Mouse (Mus musculus) embryonic facial prominence, embryonic 11.5 days (tissue): ENCODE results near the gene Sipa1l1. TPM values are rescaled to one million over a fixed set of nuclear protein-coding genes. Genes with fewer than 3 reads are reported as not detected.

ENCODE experiments used
- ATAC-seq: fragments of 200-750 bp; cut with Nextera tagmentation; replicated peaks from 2 replicates; pipeline ENCODE4 v1.8.0; 2017; ENCODE audit warnings: low read depth; ENCODE audit not compliant: insufficient number of reproducible peaks, low FRiP score, low TSS enrichment
- DNase-seq: peaks from one replicate; pipeline ENCODE4 v3.0.0-alpha.2; 2015; ENCODE audit warnings: low spot score
- H3K27ac ChIP-seq: fragments of 300-500 bp; sonication (generic); replicated peaks from 2 replicates; pipeline ENCODE4 v1.5.1; 2014; ENCODE audit warnings: mild to moderate bottlenecking, low read depth, low read length, control low read depth
- H3K27me3 ChIP-seq: fragments of 300-500 bp; sonication (generic); 2 replicates; pipeline ENCODE4 v1.6.1; 2014; ENCODE audit warnings: mild to moderate bottlenecking, low read length, moderate library complexity, mixed read lengths; ENCODE audit not compliant: control insufficient read depth, insufficient read depth
- H3K36me3 ChIP-seq: fragments of 300-500 bp; sonication (generic); replicated peaks from 2 replicates; pipeline ENCODE4 v1.6.1; 2014; ENCODE audit warnings: low read depth, mild to moderate bottlenecking, low read length, moderate library complexity, mixed read lengths; ENCODE audit not compliant: control insufficient read depth, insufficient read depth
- H3K4me1 ChIP-seq: fragments of 300-500 bp; sonication (generic); 2 replicates; pipeline ENCODE4 v1.6.1; 2014; ENCODE audit warnings: low read length, mixed read lengths; ENCODE audit not compliant: control insufficient read depth, insufficient read depth
- H3K4me2 ChIP-seq: fragments of 300-500 bp; sonication (generic); 2 replicates; pipeline ENCODE4 v1.6.1; 2014; ENCODE audit warnings: low read depth, mild to moderate bottlenecking, control low read depth, low read length, moderate library complexity
- H3K4me3 ChIP-seq: fragments of 300-500 bp; sonication (generic); 2 replicates; pipeline ENCODE4 v1.5.1; 2014; ENCODE audit warnings: low read depth, low read length, control low read depth
- H3K9ac ChIP-seq: fragments of 300-500 bp; sonication (generic); replicated peaks from 2 replicates; pipeline ENCODE4 v1.6.1; 2014; ENCODE audit warnings: mild to moderate bottlenecking, control low read depth, low read length
- H3K9me3 ChIP-seq: fragments of 300-500 bp; sonication (generic); replicated peaks from 2 replicates; pipeline ENCODE4 v1.6.1; 2016; ENCODE audit warnings: mild to moderate bottlenecking, low read length, inconsistent platforms, mixed read lengths; ENCODE audit not compliant: control insufficient read depth
- WGBS: fragments of 180-500 bp; shearing (Covaris S2); extraction: QIAGEN DNeasy Blood & Tissue Kit; methylation state at CpG from one replicate; pipeline ENCODE4 v1.1.7; 2014; 5-methylcytosine and 5-hydroxymethylcytosine counted together
- polyA plus RNA-seq: library from polyadenylated mRNA; unstranded; fragments of >200 nt; fragmentation: Nextera tagmentation; extraction: Ambion mirVana; gene quantifications from 2 replicates; pipeline ENCODE4 v1.2.1, GENCODE M21; 2014

Sipa1l1 gene
- polyA plus RNA-seq, 1 experiment from 2014 or later, result 26.8 TPM

GRCm38 (mm10) chr12:82206857-82207647 is 37.9 kb downstream of the Sipa1l1 start:
- Histone ChIP-seq H3K9me3 (no peaks in the 10 kb centered on the region), H3K27me3 (no peaks in the 10 kb centered on the region), H3K9ac (no peak overlapping the region), H3K4me1 (no peaks in the 10 kb centered on the region), H3K36me3 (no peaks in the 10 kb centered on the region), H3K4me2 (no peak overlapping the region), H3K27ac (no peak overlapping the region; the same call in 1 of the 2 replicates), H3K4me3 (no peak overlapping the region)
- WGBS, result 90% methylated on average over 8 of the region's 8 CpGs
- ATAC-seq, result no peak
- DNase-seq, result no peak

- no peaks in the 10 kb centered on the region for H3K36me3 ChIP-seq
- H3K27me3 ChIP-seq, result no peaks in the 10 kb centered on the region
- no peak overlapping the region for H3K4me2 ChIP-seq
- no peaks in the 10 kb centered on the region for H3K9me3 ChIP-seq
- H3K4me1 ChIP-seq, result no peaks in the 10 kb centered on the region
- WGBS, result 74% methylated on average over 3 of the region's 3 CpGs
- H3K9ac ChIP-seq, result no peak overlapping the region
- H3K4me3 ChIP-seq, result no peak overlapping the region
- DNase-seq, result no peak
- no peak overlapping the region for H3K27ac ChIP-seq
- ATAC-seq, result no peak
Measured at GRCm38 (mm10) chr12:82208046-82208445, 38.9 kb downstream of the Sipa1l1 start.

- 70% methylated on average over 4 of the region's 4 CpGs for WGBS
Measured at GRCm38 (mm10) chr12:82208611-82209010, 39.5 kb downstream of the Sipa1l1 start.

GRCm38 (mm10) chr12:82209753-82210152 is 40.6 kb downstream of the Sipa1l1 start:
- Histone ChIP-seq H3K9me3 (no peaks in the 10 kb centered on the region), H3K4me2 (no peak overlapping the region), H3K36me3 (no peaks in the 10 kb centered on the region), H3K9ac (no peak overlapping the region), H3K27ac (no peak overlapping the region), H3K4me3 (no peak overlapping the region), H3K4me1 (no peaks in the 10 kb centered on the region), H3K27me3 (no peaks in the 10 kb centered on the region)
- 52% methylated on average over 2 of the region's 2 CpGs for WGBS
- ATAC-seq, result no peak
- no peak for DNase-seq

More at GRCm38 (mm10) chr12:82208611-82209010, 39.5 kb downstream of the Sipa1l1 start:
- Histone ChIP-seq H3K9ac (no peak overlapping the region), H3K4me1 (no peaks in the 10 kb centered on the region), H3K9me3 (no peaks in the 10 kb centered on the region), H3K27ac (no peak overlapping the region), H3K4me3 (no peak overlapping the region), H3K36me3 (no peaks in the 10 kb centered on the region), H3K4me2 (no peak overlapping the region), H3K27me3 (no peaks in the 10 kb centered on the region)
- ATAC-seq (no peak), DNase-seq (no peak)

DNA sequence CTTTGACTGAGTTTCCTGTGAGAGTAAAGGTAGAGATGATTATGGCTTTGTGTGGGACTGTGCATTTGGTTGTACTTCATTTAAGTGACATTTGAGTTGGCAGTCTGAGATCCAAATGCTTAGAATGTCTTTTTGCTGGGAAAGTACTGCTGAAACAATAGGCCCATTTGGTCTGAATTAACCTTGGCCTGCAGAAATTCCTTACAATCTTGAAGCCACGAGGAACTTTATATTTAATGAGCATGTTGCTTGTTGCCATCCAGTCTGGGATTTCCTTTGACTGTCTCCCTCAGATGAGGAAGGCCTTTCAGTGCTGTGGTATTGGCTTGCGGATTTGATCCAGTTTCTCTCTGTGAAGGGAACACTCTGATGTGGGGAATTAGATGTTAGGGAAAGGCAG is 43.9 kb downstream of the Sipa1l1 start:
- Histone ChIP-seq H3K36me3 (no peaks in the 10 kb centered on the region), H3K4me2 (no peak overlapping the region), H3K27me3 (no peaks in the 10 kb centered on the region), H3K9ac (no peak overlapping the region), H3K4me1 (no peaks in the 10 kb centered on the region), H3K27ac (no peak overlapping the region), H3K9me3 (no peaks in the 10 kb centered on the region), H3K4me3 (no peak overlapping the region)
- 35% methylated on average over 2 of the region's 2 CpGs for WGBS
- DNase-seq (peak; percentile 58), ATAC-seq (no peak)

DNA sequence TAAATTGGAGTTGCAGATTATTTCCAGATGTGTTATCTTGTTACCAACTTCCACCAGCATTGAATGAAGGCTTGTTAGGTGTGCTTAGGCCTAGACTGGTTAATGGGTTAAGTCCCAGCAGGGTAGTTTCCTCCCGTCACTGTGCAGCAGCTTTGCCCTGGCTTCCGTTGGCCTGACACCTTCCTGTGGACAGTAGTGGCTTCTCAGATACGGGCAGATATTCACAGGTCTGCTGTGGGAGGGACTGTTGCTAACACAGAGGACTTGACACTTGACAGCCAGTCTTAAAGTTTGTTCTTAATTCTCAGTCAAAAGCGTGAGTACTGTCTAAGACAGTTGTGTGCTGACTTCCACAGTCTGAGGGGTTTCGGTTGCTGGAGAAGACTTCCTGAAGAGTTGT is 45.8 kb downstream of the Sipa1l1 start:
- H3K4me2 ChIP-seq, result no peak overlapping the region
- H3K4me3 ChIP-seq, result no peak overlapping the region
- H3K27ac ChIP-seq, result no peak overlapping the region
- H3K27me3 ChIP-seq, result no peaks in the 10 kb centered on the region
- no peak overlapping the region for H3K9ac ChIP-seq
- no peak for ATAC-seq
- H3K9me3 ChIP-seq, result no peaks in the 10 kb centered on the region
- 41% methylated on average over 5 of the region's 5 CpGs for WGBS
- DNase-seq, result peak; percentile 40
- H3K36me3 ChIP-seq, result no peaks in the 10 kb centered on the region
- H3K4me1 ChIP-seq, result no peaks in the 10 kb centered on the region

DNA sequence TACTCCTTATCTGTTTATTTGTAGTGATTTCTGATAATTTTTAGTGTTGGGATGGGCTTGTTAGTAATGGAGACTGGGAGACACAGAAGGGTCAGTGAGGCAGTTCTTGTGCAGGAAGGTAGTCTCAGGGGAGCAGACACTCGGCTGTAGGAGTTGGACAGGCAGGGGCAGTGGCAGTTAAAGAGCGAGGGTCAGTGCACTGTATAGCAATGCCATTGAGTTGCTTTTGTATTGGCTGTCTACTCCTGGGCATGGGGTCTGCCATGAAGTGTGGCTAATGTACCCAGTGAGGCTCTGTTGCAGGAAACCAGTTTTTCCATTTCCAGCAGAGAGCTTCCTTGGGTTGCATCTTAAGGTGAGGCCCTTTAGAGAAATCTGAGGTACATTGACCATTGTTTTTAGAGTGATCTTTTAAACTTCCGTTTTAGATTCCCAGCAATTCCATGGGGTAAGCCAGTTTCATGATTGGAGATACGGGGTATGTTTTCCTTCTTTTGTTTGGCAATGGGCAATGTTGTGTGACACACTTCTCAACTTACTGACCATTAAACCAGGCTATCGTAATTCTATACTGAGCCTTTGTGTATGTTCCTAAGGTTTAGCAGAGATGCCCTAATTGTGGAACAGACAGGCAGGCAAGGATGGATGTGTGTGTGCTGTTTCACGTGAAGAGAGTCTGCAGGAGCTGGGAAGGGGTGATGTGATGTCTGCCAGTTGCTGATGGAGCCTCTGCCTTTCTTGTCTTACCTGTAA is 47.9 kb downstream of the Sipa1l1 start:
- no peaks in the 10 kb centered on the region for H3K9me3 ChIP-seq
- no peaks in the 10 kb centered on the region for H3K36me3 ChIP-seq
- ATAC-seq (no peak), DNase-seq (no peak)
- H3K9ac ChIP-seq, result no peak overlapping the region
- no peak overlapping the region for H3K4me3 ChIP-seq
- H3K27me3 ChIP-seq, result no peaks in the 10 kb centered on the region
- no peak overlapping the region for H3K4me2 ChIP-seq
- no peak overlapping the region for H3K27ac ChIP-seq
- H3K4me1 ChIP-seq, result no peaks in the 10 kb centered on the region
- 61% methylated on average over 6 of the region's 6 CpGs for WGBS

DNA sequence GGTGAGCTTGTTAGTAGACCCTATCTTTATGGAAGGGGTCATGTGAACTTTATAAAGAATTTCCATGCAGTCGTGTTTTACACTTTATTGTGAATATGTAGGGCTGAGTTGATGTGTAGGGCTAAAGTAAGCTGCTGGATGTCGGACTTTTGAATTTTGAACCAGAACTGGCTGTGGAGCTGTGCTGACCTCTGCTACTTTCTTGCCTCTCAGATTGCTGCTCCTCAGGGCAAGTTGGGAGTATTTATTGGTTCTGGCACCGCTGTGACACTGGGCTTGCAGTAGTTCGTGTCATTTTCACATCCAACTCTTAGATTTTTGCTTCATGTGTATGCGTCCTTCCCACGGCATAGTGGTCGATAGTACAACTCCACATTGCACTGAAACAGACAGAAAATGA is 49.1 kb downstream of the Sipa1l1 start:
- H3K9ac ChIP-seq, result no peak overlapping the region
- no peak for DNase-seq
- no peak for ATAC-seq
- H3K4me3 ChIP-seq, result no peak overlapping the region
- 81% methylated on average over 7 of the region's 7 CpGs for WGBS
- H3K4me1 ChIP-seq, result no peaks in the 10 kb centered on the region
- no peaks in the 10 kb centered on the region for H3K9me3 ChIP-seq
- H3K27me3 ChIP-seq, result no peaks in the 10 kb centered on the region
- H3K4me2 ChIP-seq, result no peak overlapping the region
- H3K27ac ChIP-seq, result no peak overlapping the region
- no peaks in the 10 kb centered on the region for H3K36me3 ChIP-seq
